Mouse (Mus musculus): ENCODE measurements around the gene Ptprh.

Gene Ptprh

DNA sequence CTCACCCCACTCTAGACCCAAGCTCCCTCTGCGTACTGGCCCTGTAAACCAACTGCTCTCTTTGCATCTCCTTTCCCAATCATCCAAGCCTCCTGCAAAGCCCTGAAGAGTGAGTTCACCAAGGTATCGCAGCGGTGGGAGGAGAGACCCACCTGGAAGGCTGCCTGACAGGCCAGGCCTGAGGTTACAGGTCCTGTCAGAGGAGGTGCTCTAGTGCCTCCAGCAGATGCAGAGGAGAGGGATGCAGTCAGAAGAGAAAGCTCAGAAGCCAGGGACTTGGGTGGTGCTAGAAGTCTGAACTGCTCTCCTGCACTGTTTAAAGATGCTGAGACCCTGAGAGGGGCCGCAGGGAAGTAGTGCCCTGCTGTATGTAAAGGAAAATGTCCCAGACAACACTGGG is 104.8 kb downstream of the Ptprh start:
- DNase-seq = no peak

Measured in kidney, adult 8-10 months (tissue).